Mouse (Mus musculus) limb, embryonic 15.5 days (tissue): ENCODE data around the gene Ppp1r13l. TPM values are rescaled to one million over a fixed set of nuclear protein-coding genes. Genes with fewer than 3 reads are reported as not detected.

Experiments used
- ATAC-seq: fragments of 200-750 bp; cut with Nextera tagmentation; 2 replicates; pipeline ENCODE4 v1.8.0; 2017; ENCODE audit warnings: low read depth, moderate TSS enrichment; ENCODE audit not compliant: insufficient number of reproducible peaks, low FRiP score, low TSS enrichment
- H3K27ac ChIP-seq: fragments of 300-500 bp; sonication (generic); 2 replicates; pipeline ENCODE4 v1.5.1; 2015; ENCODE audit warnings: moderate library complexity, mild to moderate bottlenecking, inconsistent platforms
- H3K27me3 ChIP-seq: fragments of 300-500 bp; sonication (generic); 2 replicates; pipeline ENCODE4 v1.6.1; 2015; ENCODE audit warnings: inconsistent platforms
- H3K36me3 ChIP-seq: fragments of 300-500 bp; sonication (generic); 2 replicates; pipeline ENCODE4 v1.6.1; 2015; ENCODE audit warnings: inconsistent platforms
- H3K4me1 ChIP-seq: fragments of 300-500 bp; sonication (generic); 2 replicates; pipeline ENCODE4 v1.6.1; 2015; ENCODE audit warnings: inconsistent platforms
- H3K4me2 ChIP-seq: fragments of 300-500 bp; sonication (generic); 2 replicates; pipeline ENCODE4 v1.6.1; 2015; ENCODE audit warnings: mild to moderate bottlenecking, inconsistent platforms
- H3K4me3 ChIP-seq: fragments of 300-500 bp; sonication (generic); 2 replicates; pipeline ENCODE4 v1.5.1; 2015; ENCODE audit warnings: mild to moderate bottlenecking, inconsistent platforms
- H3K9ac ChIP-seq: fragments of 300-500 bp; sonication (generic); 2 replicates; pipeline ENCODE4 v1.6.1; 2015; ENCODE audit warnings: inconsistent platforms
- H3K9me3 ChIP-seq: fragments of 300-500 bp; sonication (generic); 2 replicates; pipeline ENCODE4 v1.6.1; 2016; ENCODE audit warnings: inconsistent platforms
- WGBS: fragments of 180-500 bp; shearing (Covaris S2); methylation state at CpG from one replicate; pipeline ENCODE4 v1.1.7; 2015; 5-methylcytosine and 5-hydroxymethylcytosine counted together
- polyA plus RNA-seq: library from polyadenylated mRNA; unstranded; fragments of >200 nt; fragmentation: Nextera tagmentation; extraction: Ambion mirVana; gene quantifications from 2 replicates; pipeline ENCODE4 v1.2.1, GENCODE M21; 2015

Ppp1r13l gene
- polyA plus RNA-seq, 1 experiment from 2014 or later: 20.0 TPM

DNA sequence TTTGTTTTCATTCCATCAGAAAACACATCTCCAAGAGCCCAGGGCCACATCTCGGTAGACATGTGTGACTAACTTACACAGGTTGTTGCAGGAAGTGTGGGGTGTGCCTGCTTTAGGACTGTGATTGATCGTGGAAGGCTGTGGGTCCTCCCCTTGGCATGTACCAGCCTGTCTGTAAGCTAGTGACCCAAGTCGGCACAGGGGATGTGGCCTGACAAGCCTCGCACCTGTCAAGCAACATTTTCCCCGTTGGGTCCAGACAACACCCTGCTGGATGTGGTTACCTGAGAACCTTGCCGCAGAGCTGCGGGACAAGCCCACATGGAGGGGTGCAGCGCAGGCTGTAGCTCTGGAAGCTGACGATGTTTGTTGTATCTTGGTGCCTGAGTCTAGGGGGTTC lies 37.1 kb upstream of the Ppp1r13l start:
- ATAC-seq: no peak
- Histone ChIP-seq H3K4me1 (peaks cover 27% of the 10 kb centered on the region), H3K4me2 (no peak overlapping the region), H3K4me3 (no peak overlapping the region), H3K27ac (peak overlapping the region; percentile 48; the same call in 1 of the 2 replicates), H3K36me3 (no peaks in the 10 kb centered on the region), H3K9ac (no peak overlapping the region), H3K9me3 (no peaks in the 10 kb centered on the region), H3K27me3 (peaks cover 11% of the 10 kb centered on the region; the same call in 1 of the 2 replicates)
- WGBS: 38% methylated on average over 9 of the region's 9 CpGs

DNA sequence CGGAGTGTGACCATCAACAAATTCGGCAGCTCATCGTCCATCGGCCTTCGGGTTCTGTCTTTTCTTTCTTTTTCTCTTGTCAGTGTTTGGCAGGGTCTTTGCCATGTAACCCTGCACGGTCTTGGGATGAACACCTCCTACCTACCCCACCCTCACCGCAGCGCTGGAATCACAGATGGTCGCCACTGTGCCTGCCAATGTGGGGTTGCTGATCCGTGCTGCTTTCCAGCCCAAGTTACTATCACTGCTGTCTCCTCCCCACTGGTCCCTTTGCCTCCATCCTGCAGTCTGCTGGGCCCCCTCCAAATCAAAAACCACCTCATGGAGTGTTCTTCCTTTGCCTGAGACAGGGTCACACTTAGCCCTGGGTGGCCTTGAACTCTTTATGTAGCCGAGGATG lies 35.3 kb upstream of the Ppp1r13l start:
- H3K27me3 ChIP-seq: peaks cover 4% of the 10 kb centered on the region; the same call in 1 of the 2 replicates
- H3K4me3 ChIP-seq: no peak overlapping the region
- no peak overlapping the region for H3K9ac ChIP-seq
- H3K9me3 ChIP-seq: no peaks in the 10 kb centered on the region
- no peaks in the 10 kb centered on the region for H3K36me3 ChIP-seq
- H3K4me1 ChIP-seq: peaks cover 33% of the 10 kb centered on the region
- ATAC-seq: no peak
- WGBS: 81% methylated on average over 11 of the region's 11 CpGs
- H3K27ac ChIP-seq: no peak overlapping the region
- H3K4me2 ChIP-seq: no peak overlapping the region

DNA sequence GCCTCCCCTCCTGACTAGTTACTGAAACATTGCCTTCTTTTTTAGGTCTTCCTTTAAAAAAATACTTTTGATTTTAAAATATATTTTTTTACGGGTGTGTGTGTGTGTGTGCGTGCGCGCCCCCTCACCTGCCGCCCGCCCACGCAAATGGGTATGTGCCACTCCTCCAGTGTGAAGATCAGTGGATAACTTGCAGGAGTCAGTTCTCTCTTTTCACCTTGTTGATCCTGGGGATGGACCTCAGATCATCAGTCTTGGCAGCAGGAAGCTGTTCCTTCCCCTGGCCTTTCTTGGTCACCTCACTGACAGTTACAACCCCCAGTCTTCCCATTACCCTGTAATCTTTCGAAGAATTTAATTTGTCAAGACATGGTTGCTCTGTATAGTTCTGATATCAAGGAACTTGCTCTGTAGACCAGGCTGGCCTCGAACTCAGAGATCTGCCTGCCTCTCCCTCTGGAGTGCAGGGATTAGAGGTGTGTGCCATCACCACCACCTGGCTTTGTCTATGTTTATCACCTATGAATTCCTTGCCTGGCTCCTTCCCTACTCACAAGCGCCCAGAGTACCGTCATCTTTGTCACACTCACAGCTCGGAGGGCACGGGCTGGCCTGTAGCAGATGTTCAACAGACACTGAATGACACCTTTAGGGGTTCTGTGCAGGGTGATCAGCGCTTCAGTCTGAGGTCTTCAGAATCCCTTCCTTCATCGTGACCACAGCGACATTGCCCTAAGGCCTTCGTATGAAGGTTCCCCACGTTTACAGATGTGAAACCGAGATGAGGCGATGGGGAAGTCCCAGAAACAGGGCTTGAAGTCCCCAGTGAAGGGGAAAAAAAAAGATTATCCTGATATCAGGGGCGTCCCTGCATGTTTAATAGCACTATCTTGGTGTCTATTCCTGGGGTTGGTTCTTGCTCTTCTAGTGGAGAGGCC lies 34.0 kb upstream of the Ppp1r13l start:
- Histone ChIP-seq H3K9me3 (no peaks in the 10 kb centered on the region), H3K4me2 (no peak overlapping the region; the same call in 1 of the 2 replicates), H3K4me1 (peaks cover 23% of the 10 kb centered on the region), H3K4me3 (no peak overlapping the region), H3K36me3 (no peaks in the 10 kb centered on the region), H3K27me3 (peaks cover 4% of the 10 kb centered on the region; the same call in 1 of the 2 replicates), H3K27ac (no peak overlapping the region), H3K9ac (no peak overlapping the region)
- no peak for ATAC-seq
- WGBS: 68% methylated on average over 21 of the region's 21 CpGs

DNA sequence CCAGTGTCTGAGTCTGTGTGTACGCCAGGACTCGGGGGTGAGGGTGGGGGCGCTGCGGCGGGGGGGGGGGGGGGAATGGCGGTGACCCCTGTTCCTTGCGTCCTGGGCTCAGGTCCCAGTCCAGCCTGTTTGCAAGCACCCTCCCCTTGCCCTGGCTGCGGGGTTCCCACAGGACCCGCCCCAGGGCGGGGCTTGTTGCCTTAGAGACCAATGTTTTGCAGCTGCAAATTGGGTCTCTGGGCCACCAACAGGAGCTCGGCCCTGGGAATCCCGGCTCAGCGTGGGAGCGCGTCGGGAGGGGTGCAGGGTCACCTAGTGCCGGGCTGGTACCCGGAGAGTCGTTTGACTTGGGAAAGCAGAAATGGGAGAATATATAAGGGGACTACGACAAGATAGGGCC lies 33.2 kb upstream of the Ppp1r13l start:
- ATAC-seq: peak; percentile 30; the same call in 1 of the 2 replicates
- peaks cover 4% of the 10 kb centered on the region; the same call in 1 of the 2 replicates for H3K27me3 ChIP-seq
- no peaks in the 10 kb centered on the region for H3K36me3 ChIP-seq
- H3K4me1 ChIP-seq: peaks cover 23% of the 10 kb centered on the region
- H3K4me2 ChIP-seq: peak overlapping the region; percentile 64
- H3K27ac ChIP-seq: peak overlapping the region; percentile 82
- H3K4me3 ChIP-seq: peak overlapping the region; percentile 42
- WGBS: under 1% methylated on average over 19 of the region's 20 CpGs
- H3K9me3 ChIP-seq: no peaks in the 10 kb centered on the region
- no peak overlapping the region for H3K9ac ChIP-seq

DNA sequence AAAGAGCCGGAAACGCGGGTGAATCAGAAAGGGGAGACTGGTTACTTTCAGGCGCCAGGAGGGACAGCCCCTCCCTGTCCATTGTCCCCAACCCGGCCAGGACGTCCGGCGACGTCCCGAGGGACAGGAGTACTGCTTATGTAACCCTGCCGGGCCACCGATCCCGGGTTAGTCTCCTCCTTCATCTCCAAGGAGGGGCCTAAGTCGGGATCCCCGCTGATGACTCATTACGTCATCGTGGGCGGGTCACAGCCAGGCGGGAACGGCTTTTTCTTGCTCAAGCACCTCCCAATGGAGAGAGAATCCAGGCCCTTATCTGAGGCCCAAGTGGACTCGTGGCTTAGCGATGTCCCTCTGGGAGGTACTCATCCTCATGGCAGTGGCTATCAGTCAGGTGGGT lies 32.4 kb upstream of the Ppp1r13l start:
- peak overlapping the region; percentile 64 for H3K4me2 ChIP-seq
- no peaks in the 10 kb centered on the region for H3K9me3 ChIP-seq
- peaks cover 4% of the 10 kb centered on the region; the same call in 1 of the 2 replicates for H3K27me3 ChIP-seq
- no peaks in the 10 kb centered on the region for H3K36me3 ChIP-seq
- peak overlapping the region; percentile 33; the same call in 1 of the 2 replicates for H3K9ac ChIP-seq
- peak overlapping the region; percentile 82 for H3K27ac ChIP-seq
- peaks cover 23% of the 10 kb centered on the region for H3K4me1 ChIP-seq
- WGBS: under 1% methylated on average over 22 of the region's 22 CpGs
- peak overlapping the region; percentile 42 for H3K4me3 ChIP-seq
- ATAC-seq: peak; percentile 69

DNA sequence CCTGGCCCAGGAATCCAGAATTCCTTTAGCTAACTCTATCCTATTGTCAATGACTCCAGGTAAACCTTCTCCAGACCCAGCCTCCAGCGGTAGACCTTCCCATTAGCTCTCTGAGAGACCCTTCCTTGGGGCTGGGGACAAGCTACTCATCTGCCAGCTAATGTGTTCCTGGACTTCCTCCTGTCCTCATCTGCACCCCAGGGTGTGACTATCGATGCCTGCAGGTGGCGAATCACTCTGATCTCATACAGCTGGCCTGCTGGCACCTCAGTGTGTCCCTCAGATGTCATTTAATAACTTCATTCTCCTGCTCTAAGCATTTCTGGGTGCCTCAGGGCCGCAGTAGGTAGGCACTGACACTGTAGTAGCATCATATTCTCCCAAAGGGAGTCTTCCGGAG lies 31.8 kb upstream of the Ppp1r13l start:
- no peaks in the 10 kb centered on the region for H3K36me3 ChIP-seq
- ATAC-seq: no peak
- H3K9me3 ChIP-seq: no peaks in the 10 kb centered on the region
- no peak overlapping the region for H3K4me2 ChIP-seq
- H3K27ac ChIP-seq: no peak overlapping the region
- no peak overlapping the region for H3K9ac ChIP-seq
- no peaks in the 10 kb centered on the region for H3K27me3 ChIP-seq
- WGBS: 79% methylated on average over 5 of the region's 5 CpGs
- peaks cover 26% of the 10 kb centered on the region for H3K4me1 ChIP-seq
- no peak overlapping the region for H3K4me3 ChIP-seq

DNA sequence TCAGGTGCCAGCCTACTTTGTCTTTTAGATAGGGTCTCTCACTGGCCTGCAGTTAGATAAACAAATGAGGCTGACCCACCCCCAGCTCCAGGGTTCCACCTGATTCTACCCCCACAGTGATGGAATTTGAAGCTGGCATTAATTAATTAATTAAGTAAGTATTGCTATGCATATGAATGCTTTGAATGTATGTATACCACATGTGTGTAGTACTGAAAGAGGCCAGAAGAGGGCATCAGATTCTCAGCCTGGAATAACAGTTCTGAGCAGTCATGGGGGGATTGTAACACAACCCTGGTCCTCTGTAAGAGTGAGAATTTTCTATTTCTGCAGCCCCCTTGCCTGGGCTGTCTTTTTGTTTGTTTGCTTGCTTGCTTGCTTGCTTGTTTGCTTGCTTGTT lies 31.1 kb upstream of the Ppp1r13l start:
- ATAC-seq: no peak
- no peaks in the 10 kb centered on the region for H3K9me3 ChIP-seq
- no peak overlapping the region for H3K27ac ChIP-seq
- H3K4me1 ChIP-seq: peaks cover 27% of the 10 kb centered on the region
- H3K4me3 ChIP-seq: no peak overlapping the region
- H3K27me3 ChIP-seq: no peaks in the 10 kb centered on the region
- no peak overlapping the region for H3K9ac ChIP-seq
- no peak overlapping the region for H3K4me2 ChIP-seq
- no peaks in the 10 kb centered on the region for H3K36me3 ChIP-seq

DNA sequence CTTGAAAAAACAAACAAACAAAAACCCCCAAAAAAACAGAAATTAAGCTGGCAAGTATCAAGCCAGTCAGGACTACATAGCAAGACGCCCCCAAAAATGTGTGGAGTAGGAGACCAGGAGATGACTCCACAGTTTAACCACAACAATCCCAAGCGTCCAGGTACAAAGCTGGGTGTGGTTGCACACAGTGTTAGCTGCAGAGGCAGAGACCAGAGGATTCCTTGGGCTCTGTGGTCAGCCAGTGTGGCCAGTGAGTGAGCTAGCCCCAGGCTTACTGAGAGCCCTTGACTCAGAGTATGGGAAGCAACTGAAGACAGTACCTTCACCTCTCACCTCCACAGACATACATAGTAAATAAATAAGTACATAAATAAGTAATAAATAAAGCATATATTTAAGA lies 27.6 kb upstream of the Ppp1r13l start:
- H3K36me3 ChIP-seq: no peaks in the 10 kb centered on the region
- no peak overlapping the region for H3K4me3 ChIP-seq
- H3K9me3 ChIP-seq: no peaks in the 10 kb centered on the region
- no peak overlapping the region for H3K4me2 ChIP-seq
- H3K27ac ChIP-seq: no peak overlapping the region
- 65% methylated on average over 2 of the region's 2 CpGs for WGBS
- H3K9ac ChIP-seq: no peak overlapping the region
- H3K27me3 ChIP-seq: no peaks in the 10 kb centered on the region
- H3K4me1 ChIP-seq: peaks cover 16% of the 10 kb centered on the region
- no peak for ATAC-seq

DNA sequence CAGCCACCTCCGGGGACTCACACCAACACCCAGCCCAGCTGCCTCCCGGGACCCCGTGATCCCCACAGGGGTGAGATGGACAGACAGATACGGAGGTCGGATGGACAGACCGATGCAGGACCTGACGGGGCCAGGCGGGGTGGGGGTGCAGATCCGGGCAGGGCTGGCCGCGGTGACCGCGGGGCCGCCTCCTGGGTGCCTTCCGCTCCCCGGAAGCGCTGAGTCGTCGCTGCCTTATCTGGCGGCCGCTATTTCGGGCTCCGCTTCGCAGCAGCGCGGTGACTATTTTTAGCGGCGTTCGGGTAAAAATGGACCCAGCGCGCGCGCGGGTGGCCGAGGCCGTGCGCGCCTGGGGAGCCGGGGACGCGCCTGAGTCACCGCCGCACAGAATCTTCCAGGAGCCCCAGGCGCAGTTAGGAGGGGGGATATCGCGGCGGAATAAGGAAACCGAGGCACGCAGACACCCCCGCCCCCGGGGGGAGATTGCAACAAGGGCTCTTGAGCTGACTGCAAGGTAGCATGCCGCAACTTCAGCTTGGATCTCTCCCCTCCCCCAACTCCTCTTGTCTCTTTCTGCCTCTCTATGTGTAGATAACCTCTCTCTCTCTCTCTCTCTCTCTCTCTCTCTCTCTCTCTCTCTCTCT lies 26.7 kb upstream of the Ppp1r13l start:
- Histone ChIP-seq H3K27me3 (no peaks in the 10 kb centered on the region), H3K27ac (peak overlapping the region; percentile 14; the same call in 1 of the 2 replicates), H3K4me2 (peak overlapping the region; percentile 76), H3K9ac (peak overlapping the region; percentile 56), H3K4me1 (peaks cover 7% of the 10 kb centered on the region), H3K4me3 (peak overlapping the region; percentile 62), H3K36me3 (no peaks in the 10 kb centered on the region), H3K9me3 (no peaks in the 10 kb centered on the region)
- under 1% methylated on average over 52 of the region's 52 CpGs for WGBS
- no peak; the same call in 1 of the 2 replicates for ATAC-seq

DNA sequence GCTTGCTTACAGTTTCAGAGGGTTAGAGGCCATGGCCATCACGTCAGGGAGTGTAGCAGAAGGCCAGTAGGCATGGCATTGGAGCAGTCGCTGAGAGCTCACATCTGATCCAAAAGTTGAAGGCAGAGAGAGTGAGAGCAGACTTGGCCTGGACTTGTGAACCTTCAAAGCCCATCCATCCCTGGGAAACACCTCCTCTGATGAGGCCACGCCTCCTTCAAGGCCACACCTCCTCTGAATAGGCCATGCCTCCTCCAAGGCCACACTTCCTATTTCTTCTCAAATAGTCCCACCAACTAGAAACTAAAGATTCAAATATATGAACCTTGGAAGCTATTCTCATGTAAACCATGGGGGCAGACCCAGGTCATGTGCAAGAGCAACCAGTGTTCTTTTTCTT lies 24.0 kb upstream of the Ppp1r13l start:
- ATAC-seq: no peak
- no peaks in the 10 kb centered on the region for H3K36me3 ChIP-seq
- H3K4me2 ChIP-seq: no peak overlapping the region
- WGBS: 27% methylated on average over 3 of the region's 3 CpGs
- H3K27ac ChIP-seq: no peak overlapping the region
- H3K9ac ChIP-seq: no peak overlapping the region
- no peaks in the 10 kb centered on the region for H3K9me3 ChIP-seq
- peaks cover 4% of the 10 kb centered on the region; the same call in 1 of the 2 replicates for H3K4me1 ChIP-seq
- H3K27me3 ChIP-seq: no peaks in the 10 kb centered on the region
- no peak overlapping the region for H3K4me3 ChIP-seq

DNA sequence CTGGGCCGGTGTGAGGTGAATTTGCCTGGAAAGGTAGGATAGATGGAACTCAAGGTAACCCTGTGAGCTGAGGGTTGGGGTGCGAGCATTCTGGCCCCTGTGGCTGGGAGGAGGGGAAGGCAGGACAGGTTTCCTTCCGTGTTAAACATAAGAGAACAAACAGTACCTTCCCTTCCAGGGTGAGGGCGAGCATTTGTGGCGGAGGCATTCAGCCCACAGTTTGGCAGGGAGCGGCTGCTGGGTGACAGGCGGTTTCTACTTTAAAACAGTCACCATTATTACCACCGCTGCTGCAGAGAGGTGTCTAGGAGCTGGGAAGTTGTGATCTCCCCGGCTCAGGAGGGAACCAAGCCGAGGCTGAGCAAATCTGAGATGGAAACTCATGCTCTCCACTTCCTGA lies 22.4 kb upstream of the Ppp1r13l start:
- no peak for ATAC-seq
- no peak overlapping the region for H3K4me2 ChIP-seq
- H3K27me3 ChIP-seq: peaks cover 7% of the 10 kb centered on the region; the same call in 1 of the 2 replicates
- H3K4me3 ChIP-seq: no peak overlapping the region
- H3K27ac ChIP-seq: no peak overlapping the region
- WGBS: 57% methylated on average over 10 of the region's 10 CpGs
- no peak overlapping the region for H3K9ac ChIP-seq
- no peaks in the 10 kb centered on the region for H3K9me3 ChIP-seq
- no peaks in the 10 kb centered on the region for H3K36me3 ChIP-seq
- H3K4me1 ChIP-seq: peaks cover 14% of the 10 kb centered on the region

DNA sequence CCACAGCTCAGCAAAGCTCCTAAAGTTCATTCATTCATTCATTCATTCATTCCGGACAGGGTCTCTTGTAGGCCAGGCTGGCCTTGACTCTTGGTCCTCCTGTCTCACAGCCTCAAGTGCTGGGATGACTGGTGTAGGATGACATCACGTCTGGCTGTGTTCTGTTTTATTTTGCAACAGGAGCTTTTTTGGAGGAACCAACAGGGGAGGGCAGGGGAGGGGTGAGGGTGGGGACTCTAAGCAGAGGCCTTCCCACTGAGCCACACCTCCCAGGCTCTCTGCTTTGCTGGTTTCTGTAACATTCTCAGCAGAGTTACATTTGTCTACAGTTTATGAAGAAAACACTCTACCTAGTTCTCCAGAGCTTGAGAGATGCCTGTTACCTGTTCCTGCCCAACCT lies 21.5 kb upstream of the Ppp1r13l start:
- H3K4me3 ChIP-seq: no peak overlapping the region
- no peak overlapping the region for H3K9ac ChIP-seq
- ATAC-seq: no peak
- H3K4me1 ChIP-seq: peaks cover 19% of the 10 kb centered on the region
- no peak overlapping the region for H3K4me2 ChIP-seq
- no peaks in the 10 kb centered on the region for H3K9me3 ChIP-seq
- no peaks in the 10 kb centered on the region for H3K36me3 ChIP-seq
- WGBS: 57% methylated on average over 2 of the region's 2 CpGs
- peaks cover 13% of the 10 kb centered on the region; the same call in 1 of the 2 replicates for H3K27me3 ChIP-seq
- 0 out of 2 replicates have a peak overlapping the region, but pooled peaks have one; percentile 18 for H3K27ac ChIP-seq
